Mouse (Mus musculus) embryonic facial prominence, embryonic 13.5 days (tissue): Measurements from ENCODE around the gene Stac2. TPM values are rescaled to one million over a fixed set of nuclear protein-coding genes. Genes with fewer than 3 reads are reported as not detected.

Source experiments
- ATAC-seq: fragments of 200-750 bp; cut with Nextera tagmentation; 2 replicates; pipeline ENCODE4 v1.8.0; 2017; ENCODE audit warnings: low read depth; ENCODE audit not compliant: insufficient number of reproducible peaks, insufficient read depth, low FRiP score, low TSS enrichment
- H3K27ac ChIP-seq: fragments of 300-500 bp; sonication (generic); 2 replicates; pipeline ENCODE4 v1.5.1; 2015; ENCODE audit warnings: moderate library complexity, mild to moderate bottlenecking, inconsistent platforms
- H3K27me3 ChIP-seq: fragments of 300-500 bp; sonication (generic); 2 replicates; pipeline ENCODE4 v1.6.1; 2015; ENCODE audit warnings: mild to moderate bottlenecking, inconsistent platforms
- H3K36me3 ChIP-seq: fragments of 300-500 bp; sonication (generic); 2 replicates; pipeline ENCODE4 v1.6.1; 2015; ENCODE audit warnings: mild to moderate bottlenecking, inconsistent platforms
- H3K4me1 ChIP-seq: fragments of 300-500 bp; sonication (generic); 2 replicates; pipeline ENCODE4 v1.6.1; 2015; ENCODE audit warnings: inconsistent platforms
- H3K4me2 ChIP-seq: fragments of 300-500 bp; sonication (generic); 2 replicates; pipeline ENCODE4 v1.6.1; 2015; ENCODE audit warnings: moderate library complexity, mild to moderate bottlenecking, inconsistent platforms
- H3K4me3 ChIP-seq: fragments of 300-500 bp; sonication (generic); 2 replicates; pipeline ENCODE4 v1.5.1; 2015; ENCODE audit warnings: mild to moderate bottlenecking, inconsistent platforms
- H3K9ac ChIP-seq: fragments of 300-500 bp; sonication (generic); 2 replicates; pipeline ENCODE4 v1.6.1; 2015; ENCODE audit warnings: mild to moderate bottlenecking, inconsistent platforms
- H3K9me3 ChIP-seq: fragments of 300-500 bp; sonication (generic); 2 replicates; pipeline ENCODE4 v1.6.1; 2016; ENCODE audit warnings: inconsistent platforms
- WGBS: fragments of 180-500 bp; shearing (Covaris S2); methylation state at CpG from one replicate; pipeline ENCODE4 v1.1.7; 2015; ENCODE audit warnings: mixed read lengths; 5-methylcytosine and 5-hydroxymethylcytosine counted together
- polyA plus RNA-seq: library from polyadenylated mRNA; unstranded; fragments of >200 nt; fragmentation: Nextera tagmentation; extraction: Ambion mirVana; gene quantifications from 2 replicates; pipeline ENCODE4 v1.2.1, GENCODE M21; 2015

Stac2 gene
- polyA plus RNA-seq, 1 experiment from 2014 or later, result 0.65 TPM

DNA sequence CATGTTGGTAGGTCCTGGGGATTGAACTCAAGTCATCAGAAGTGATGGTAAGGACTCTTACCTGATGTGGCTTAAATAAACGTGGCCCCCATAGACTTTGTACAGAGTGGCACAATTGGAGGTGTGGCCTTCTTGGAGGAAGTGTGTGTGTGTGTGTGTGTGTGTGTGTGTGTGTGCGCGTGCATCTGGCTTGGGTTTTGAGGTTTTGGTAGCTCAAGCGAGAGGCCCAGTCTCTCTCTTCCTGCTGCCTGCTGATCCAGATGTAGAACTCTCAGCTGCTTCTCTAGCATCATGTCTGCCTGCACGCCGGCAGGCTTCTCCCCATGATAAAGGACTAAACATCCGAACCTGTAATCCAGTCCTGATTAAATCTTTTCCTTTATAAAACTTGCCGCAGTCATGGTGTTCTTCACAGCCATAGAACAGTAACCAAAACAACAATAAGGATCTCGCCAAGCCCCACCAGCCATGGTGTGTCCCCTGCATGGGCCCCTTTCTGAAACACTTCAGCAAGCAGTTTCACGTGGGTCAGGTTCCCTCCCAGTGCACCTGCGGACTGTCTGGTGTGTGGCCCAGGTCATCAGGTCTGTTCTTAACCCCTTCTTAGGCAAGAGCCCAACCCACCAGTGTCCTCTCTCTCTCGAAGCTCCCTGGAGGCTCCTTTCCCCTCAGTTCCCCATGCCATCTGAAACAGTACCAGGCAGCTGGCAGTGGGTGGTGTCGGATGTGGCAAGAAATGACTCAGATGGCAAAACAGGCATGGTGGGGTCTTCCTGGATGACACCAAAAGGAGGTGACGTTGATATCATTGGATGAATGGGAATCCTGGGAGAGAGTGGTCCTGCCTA is 3.4 kb downstream of the Stac2 start:
- no peak for ATAC-seq
- H3K27ac ChIP-seq, result no peak overlapping the region
- H3K4me2 ChIP-seq, result no peak overlapping the region
- H3K36me3 ChIP-seq, result no peaks in the 10 kb centered on the region
- WGBS, result 60% methylated on average over 14 of the region's 14 CpGs
- peaks cover 23% of the 10 kb centered on the region for H3K4me1 ChIP-seq
- H3K9me3 ChIP-seq, result no peaks in the 10 kb centered on the region
- no peak overlapping the region for H3K9ac ChIP-seq
- peaks cover 71% of the 10 kb centered on the region for H3K27me3 ChIP-seq
- no peak overlapping the region for H3K4me3 ChIP-seq

DNA sequence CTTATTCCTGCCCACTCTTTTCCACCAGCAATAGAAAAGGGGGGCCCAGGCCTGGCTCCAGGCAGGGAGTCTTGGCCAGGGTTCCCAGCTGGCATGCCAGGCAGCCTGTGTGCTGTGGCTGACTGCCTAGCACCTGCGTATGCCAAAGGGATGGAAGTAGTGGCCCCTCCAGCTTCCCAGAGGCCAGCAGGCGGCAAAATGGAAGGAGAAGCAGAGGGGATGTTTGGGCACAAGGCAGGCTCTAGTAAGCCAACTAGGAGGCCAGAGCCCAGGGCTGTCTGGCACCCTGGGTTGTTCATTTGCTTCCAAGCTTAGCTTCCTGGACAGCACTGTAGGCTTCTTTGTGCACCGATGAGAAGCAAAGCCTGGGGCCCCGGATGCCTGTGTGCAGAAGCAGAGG is 5.5 kb downstream of the Stac2 start:
- ATAC-seq, result no peak
- 70% methylated on average over 4 of the region's 4 CpGs for WGBS
- Histone ChIP-seq H3K36me3 (no peaks in the 10 kb centered on the region), H3K4me1 (peaks cover 14% of the 10 kb centered on the region), H3K9ac (no peak overlapping the region), H3K27ac (no peak overlapping the region), H3K4me3 (no peak overlapping the region), H3K9me3 (no peaks in the 10 kb centered on the region), H3K27me3 (peaks cover 52% of the 10 kb centered on the region), H3K4me2 (no peak overlapping the region)

DNA sequence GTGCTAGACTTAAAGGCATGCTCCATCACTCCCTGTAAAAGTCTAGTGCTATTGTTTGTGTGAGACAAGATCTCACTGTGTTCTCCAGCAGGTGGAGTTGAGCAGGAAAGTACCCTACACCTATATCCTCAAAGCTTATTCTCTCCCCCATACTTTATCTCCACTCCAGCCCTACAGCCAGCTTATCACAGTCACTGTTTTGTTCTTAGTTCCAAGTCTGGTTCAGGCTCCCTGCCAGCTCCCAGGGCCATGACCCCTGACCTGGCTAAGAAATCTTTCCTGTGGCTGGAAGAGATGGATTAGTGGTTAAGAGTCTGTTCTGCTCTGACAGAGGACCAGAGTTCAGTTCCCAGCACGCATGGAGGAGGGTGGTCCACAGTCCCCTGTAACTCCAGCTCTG is 6.8 kb downstream of the Stac2 start:
- no peaks in the 10 kb centered on the region for H3K9me3 ChIP-seq
- ATAC-seq, result no peak
- H3K4me1 ChIP-seq, result 0 out of 2 replicates have a peak, but pooled peaks cover under 1% of the 10 kb centered on the region
- H3K9ac ChIP-seq, result no peak overlapping the region
- H3K36me3 ChIP-seq, result no peaks in the 10 kb centered on the region
- 58% methylated on average over 1 of the region's 1 CpGs for WGBS
- H3K27ac ChIP-seq, result no peak overlapping the region
- H3K4me3 ChIP-seq, result no peak overlapping the region
- peaks cover 40% of the 10 kb centered on the region for H3K27me3 ChIP-seq
- no peak overlapping the region for H3K4me2 ChIP-seq

DNA sequence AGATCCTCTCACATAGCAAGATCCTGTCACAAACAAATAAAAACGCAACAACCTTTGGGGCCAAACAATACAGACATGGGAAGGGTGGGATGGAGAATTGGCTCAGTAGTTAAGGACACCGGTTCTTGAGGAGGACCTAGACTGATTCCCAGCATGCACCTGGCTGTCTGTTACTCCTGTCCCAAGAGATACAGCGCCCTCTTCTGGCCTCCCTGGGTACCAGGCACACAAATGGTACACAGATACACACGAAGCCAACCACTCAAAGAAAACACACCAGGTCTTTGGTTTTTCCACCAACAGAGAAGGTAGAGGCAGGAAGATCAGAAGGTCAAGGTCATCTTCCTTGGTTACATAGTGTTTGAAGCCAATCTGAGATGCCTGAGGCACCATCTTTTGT is 7.7 kb downstream of the Stac2 start:
- Histone ChIP-seq H3K9ac (no peak overlapping the region), H3K9me3 (no peaks in the 10 kb centered on the region), H3K36me3 (no peaks in the 10 kb centered on the region), H3K27me3 (peaks cover 31% of the 10 kb centered on the region), H3K4me1 (0 out of 2 replicates have a peak, but pooled peaks cover 4% of the 10 kb centered on the region), H3K27ac (no peak overlapping the region), H3K4me2 (no peak overlapping the region), H3K4me3 (no peak overlapping the region)
- no peak for ATAC-seq
- WGBS, result 64% methylated on average over 4 of the region's 4 CpGs

DNA sequence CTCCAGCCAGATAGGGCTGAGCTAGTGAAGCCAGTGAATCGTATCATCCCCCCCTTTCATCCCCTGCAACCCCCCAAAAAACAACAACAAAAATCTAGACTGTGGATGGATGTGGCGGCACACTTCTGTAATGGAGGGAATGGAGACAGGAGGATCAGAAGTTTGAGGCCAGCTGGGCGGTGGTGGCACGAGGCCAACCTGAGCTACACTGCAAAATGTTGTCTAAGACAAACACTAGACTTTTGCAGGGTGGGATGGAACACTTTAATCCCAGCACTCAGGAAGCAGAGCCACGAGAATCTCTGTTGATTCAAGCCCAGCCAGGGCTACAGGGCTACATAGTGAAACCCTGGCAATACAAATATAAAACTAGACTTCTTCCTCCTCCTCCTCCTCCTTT is 9.2 kb downstream of the Stac2 start:
- Histone ChIP-seq H3K27ac (no peak overlapping the region), H3K9me3 (no peaks in the 10 kb centered on the region), H3K27me3 (peaks cover 17% of the 10 kb centered on the region), H3K4me2 (no peak overlapping the region), H3K9ac (peak overlapping the region; percentile 28; the same call in 1 of the 2 replicates), H3K36me3 (no peaks in the 10 kb centered on the region), H3K4me1 (peaks cover 4% of the 10 kb centered on the region; the same call in 1 of the 2 replicates), H3K4me3 (no peak overlapping the region)
- 73% methylated on average over 5 of the region's 5 CpGs for WGBS
- no peak for ATAC-seq

DNA sequence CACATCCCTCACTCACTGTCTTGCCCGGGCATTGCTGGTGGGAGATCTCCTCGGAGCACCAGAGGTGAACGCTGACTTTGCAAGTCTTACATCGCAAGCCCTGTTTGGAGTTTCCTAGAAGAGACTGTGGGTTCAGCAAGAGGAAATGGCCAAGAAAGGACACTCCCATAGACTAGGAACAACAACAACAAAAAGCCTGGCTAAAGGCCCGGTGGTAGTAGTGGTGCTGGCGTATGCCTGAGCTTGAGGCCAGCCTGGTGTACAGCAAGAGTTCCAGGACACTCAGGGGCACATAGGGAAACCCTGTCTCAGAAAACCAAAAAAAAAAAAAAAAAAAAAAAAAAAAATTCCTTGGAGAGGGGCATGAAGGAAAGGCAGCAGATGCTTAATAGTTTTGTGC is 10.5 kb downstream of the Stac2 start:
- Histone ChIP-seq H3K27me3 (peaks cover 10% of the 10 kb centered on the region; the same call in 1 of the 2 replicates), H3K4me2 (no peak overlapping the region), H3K27ac (no peak overlapping the region), H3K4me3 (no peak overlapping the region), H3K9ac (no peak overlapping the region), H3K9me3 (no peaks in the 10 kb centered on the region), H3K36me3 (no peaks in the 10 kb centered on the region), H3K4me1 (peaks cover 7% of the 10 kb centered on the region; the same call in 1 of the 2 replicates)
- no peak for ATAC-seq
- WGBS, result 86% methylated on average over 6 of the region's 6 CpGs

DNA sequence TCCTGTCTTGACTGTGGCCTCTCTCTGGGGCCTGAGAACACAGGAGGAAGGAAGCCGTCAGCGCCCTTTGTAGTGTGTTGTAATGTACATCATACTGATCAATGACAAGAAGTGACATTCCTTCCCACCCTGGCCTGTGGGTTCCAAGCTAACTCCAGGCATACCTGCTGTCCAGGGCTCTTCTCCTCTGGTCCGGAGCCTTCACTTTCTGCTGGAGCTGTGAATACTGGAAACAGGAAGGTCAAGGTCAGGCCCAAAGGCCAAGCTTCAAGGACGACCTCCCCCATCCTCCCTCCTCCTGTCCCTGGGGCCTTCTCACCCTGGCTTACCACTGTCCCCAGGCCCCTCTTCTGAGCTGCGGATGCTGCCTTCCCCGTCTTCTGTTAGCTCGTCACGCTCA is 12.3 kb downstream of the Stac2 start:
- Histone ChIP-seq H3K4me3 (no peak overlapping the region), H3K9me3 (no peaks in the 10 kb centered on the region), H3K4me2 (no peak overlapping the region), H3K27me3 (peaks cover 23% of the 10 kb centered on the region), H3K27ac (no peak overlapping the region), H3K9ac (0 out of 2 replicates have a peak overlapping the region, but pooled peaks have one; percentile 16), H3K4me1 (peaks cover 15% of the 10 kb centered on the region), H3K36me3 (no peaks in the 10 kb centered on the region)
- no peak for ATAC-seq
- WGBS, result 59% methylated on average over 8 of the region's 8 CpGs

DNA sequence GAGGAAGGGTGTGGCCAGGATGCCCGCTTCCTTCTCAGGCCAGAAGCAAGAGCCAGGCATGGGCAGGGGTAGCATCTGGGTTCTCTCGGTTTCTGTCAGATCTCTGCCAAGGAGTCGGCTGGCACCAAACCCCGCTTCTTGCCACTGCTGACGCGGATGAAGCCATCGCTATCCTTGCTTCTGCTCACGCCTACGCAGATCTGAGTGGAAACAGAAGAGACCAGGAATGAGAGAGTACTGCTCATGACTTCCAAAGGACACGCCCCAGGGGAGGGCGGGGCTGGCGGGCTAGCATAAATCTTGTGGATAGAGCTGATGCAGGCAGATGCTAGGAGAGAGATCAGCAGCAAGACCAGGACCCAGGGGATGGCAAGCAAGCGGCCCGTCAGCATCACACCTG is 15.4 kb downstream of the Stac2 start:
- 64% methylated on average over 14 of the region's 14 CpGs for WGBS
- Histone ChIP-seq H3K4me3 (no peak overlapping the region), H3K36me3 (no peaks in the 10 kb centered on the region), H3K9me3 (no peaks in the 10 kb centered on the region), H3K9ac (no peak overlapping the region), H3K27me3 (peaks cover 32% of the 10 kb centered on the region), H3K27ac (no peak overlapping the region), H3K4me1 (peaks cover 29% of the 10 kb centered on the region), H3K4me2 (no peak overlapping the region)
- no peak for ATAC-seq

DNA sequence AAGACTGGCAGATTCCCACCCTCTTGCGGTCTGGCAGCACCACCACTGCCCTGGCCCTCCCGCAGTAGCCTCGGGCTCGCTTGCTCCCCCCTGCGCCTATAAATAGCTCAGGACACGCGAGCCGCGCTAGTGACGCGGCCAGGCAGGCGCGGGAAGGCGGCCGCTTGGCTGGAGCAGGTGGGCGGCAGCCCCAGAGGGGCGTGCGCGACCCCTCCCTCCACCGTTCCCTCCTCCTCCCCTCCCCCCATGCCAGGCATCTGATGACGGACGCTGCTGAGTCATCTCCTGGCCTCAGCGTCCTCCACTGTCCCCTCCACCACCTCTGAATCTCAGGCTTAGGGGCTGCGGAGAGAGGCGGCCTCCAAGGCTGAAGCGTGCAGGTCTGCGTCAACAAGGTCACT is 17.3 kb downstream of the Stac2 start:
- under 1% methylated on average over 27 of the region's 27 CpGs for WGBS
- Histone ChIP-seq H3K4me2 (peak overlapping the region; percentile 76), H3K9ac (peak overlapping the region; percentile 59), H3K9me3 (no peaks in the 10 kb centered on the region), H3K27ac (no peak overlapping the region), H3K4me3 (peak overlapping the region; percentile 39), H3K4me1 (peaks cover 25% of the 10 kb centered on the region), H3K27me3 (peaks cover 32% of the 10 kb centered on the region), H3K36me3 (peaks cover 4% of the 10 kb centered on the region)
- ATAC-seq, result no peak

DNA sequence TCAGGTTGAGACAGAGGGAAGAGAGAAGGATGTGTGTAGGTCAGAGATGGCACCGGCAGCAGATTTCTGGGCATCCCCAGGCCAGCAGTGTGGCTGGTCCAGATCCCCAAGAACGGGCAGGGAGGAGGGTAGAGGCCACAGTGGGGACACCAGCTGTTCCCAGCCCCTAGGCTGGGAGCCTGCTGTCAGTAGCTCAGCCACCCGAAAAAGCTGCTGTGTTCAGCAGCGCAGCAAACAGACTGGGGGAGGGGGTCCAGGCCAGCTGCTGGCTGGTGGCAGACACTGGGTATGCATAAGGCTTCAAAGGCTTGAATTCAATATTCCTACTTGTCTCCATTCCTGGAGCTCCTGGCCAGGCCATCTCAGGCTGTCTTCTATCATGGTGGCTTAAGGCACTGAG is 18.4 kb downstream of the Stac2 start:
- Histone ChIP-seq H3K9ac (peak overlapping the region; percentile 51), H3K4me2 (no peak overlapping the region), H3K36me3 (peaks cover 16% of the 10 kb centered on the region), H3K27ac (no peak overlapping the region), H3K9me3 (no peaks in the 10 kb centered on the region), H3K27me3 (peaks cover 32% of the 10 kb centered on the region), H3K4me1 (peaks cover 25% of the 10 kb centered on the region), H3K4me3 (no peak overlapping the region)
- WGBS, result 27% methylated on average over 4 of the region's 4 CpGs
- ATAC-seq, result no peak

DNA sequence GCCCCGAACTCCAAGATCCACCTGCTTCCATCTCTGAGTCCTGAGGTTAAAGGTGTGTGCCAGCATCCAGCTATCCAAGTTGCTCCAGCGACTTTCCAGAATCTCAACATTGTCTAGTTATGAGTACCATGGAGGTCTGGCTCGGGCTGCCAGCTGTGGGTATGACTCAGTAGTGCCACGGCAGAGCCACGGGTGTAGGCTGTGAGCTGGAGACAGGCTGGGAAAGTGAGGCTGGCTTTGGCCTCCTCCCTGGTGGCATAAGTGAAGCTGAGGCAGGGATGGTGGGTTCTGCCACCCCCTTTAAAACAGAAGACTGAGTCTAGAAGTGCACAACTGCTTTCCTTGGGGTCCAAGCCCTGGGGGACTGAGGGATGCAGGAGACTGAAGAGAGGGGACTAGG is 19.2 kb downstream of the Stac2 start:
- Histone ChIP-seq H3K9me3 (no peaks in the 10 kb centered on the region), H3K4me1 (peaks cover 25% of the 10 kb centered on the region), H3K27ac (no peak overlapping the region), H3K4me3 (no peak overlapping the region), H3K36me3 (peaks cover 24% of the 10 kb centered on the region), H3K27me3 (peaks cover 32% of the 10 kb centered on the region), H3K9ac (no peak overlapping the region), H3K4me2 (no peak overlapping the region)
- ATAC-seq, result no peak
- 81% methylated on average over 5 of the region's 5 CpGs for WGBS

DNA sequence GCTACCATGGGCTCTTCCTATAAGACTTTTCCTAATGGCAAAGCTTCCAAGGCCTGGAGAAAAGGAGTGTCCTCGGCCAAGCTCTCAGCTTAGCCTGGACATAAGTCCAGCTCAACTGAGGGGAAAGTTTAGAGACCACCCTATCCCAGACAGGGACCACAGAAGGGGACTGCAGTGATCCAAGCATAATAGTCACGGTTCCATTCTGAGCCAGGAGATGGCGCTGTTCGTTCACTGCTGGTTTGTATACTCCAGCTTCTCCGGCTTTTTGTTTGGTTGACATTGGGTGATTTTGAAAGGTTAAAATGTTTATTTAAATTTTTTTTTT is 21.9 kb downstream of the Stac2 start:
- H3K9ac ChIP-seq, result no peak overlapping the region

More for the DNA sequence above, 21.9 kb downstream of the Stac2 start:
- H3K4me3 ChIP-seq, result no peak overlapping the region
- no peak overlapping the region for H3K4me2 ChIP-seq
- ATAC-seq, result no peak
- H3K27ac ChIP-seq, result no peak overlapping the region
- WGBS, result 4% methylated on average over 5 of the region's 5 CpGs
- peaks cover 34% of the 10 kb centered on the region for H3K36me3 ChIP-seq
- H3K4me1 ChIP-seq, result peaks cover 29% of the 10 kb centered on the region
- H3K27me3 ChIP-seq, result peaks cover 13% of the 10 kb centered on the region
- no peaks in the 10 kb centered on the region for H3K9me3 ChIP-seq
